ENCODE assay signal across 8 mouse cellular contexts in genomic region chr9:63398611-63399462, GRCm38 (mm10). TPM values are rescaled to one million over a fixed set of nuclear protein-coding genes. Genes with fewer than 3 reads are reported as not detected.
A peak's percentile ranks its signal among the peaks of the same experiment; 100 is the strongest.
DNase-seq lines count a peak whose midpoint lies in the region; ATAC-seq and TF ChIP-seq lines count a peak whose summit lies in the region.

Gene 2300009A05Rik, minus strand, starts transcription at chr9:63399246.

- DNase-seq in B cell, adult 2 months, result peak; percentile 97 to 98
- DNase-seq in brain, adult 2 months (ENCODE audit: low read depth, low spot score), result peak; percentile 97
- peak; percentile 90 for DNase-seq in kidney, postnatal 0 days (ENCODE audit: low spot score)
- peak; percentile 97 for DNase-seq in liver, embryonic 11.5 days (ENCODE audit: low spot score)
- DNase-seq in naive thymus-derived CD4-positive, alpha-beta T cell, adult 2 months (ENCODE audit: low read depth), result peak; percentile 95

- TF ChIP-seq CTCF in kidney, postnatal 0 days (IDR thresholded peaks at IDR 0.05; ENCODE audit: low read depth), result no peak

- peak within 1 kb of the TSS; percentile 89 for H3K9ac ChIP-seq in heart, embryonic 11.5 days (ENCODE audit: low read depth, low read length)
- H3K9ac ChIP-seq in kidney, postnatal 0 days (ENCODE audit: low read depth, low read length), result peak within 1 kb of the TSS; percentile 70
- peak within 1 kb of the TSS; percentile 87 for H3K9ac ChIP-seq in liver, embryonic 11.5 days (ENCODE audit: low read depth, low read length)
- peak within 1 kb of the TSS; percentile 87 for H3K9ac ChIP-seq in stomach, embryonic 14.5 days (replicated peaks; ENCODE audit: low read depth, low read length)

- H3K36me3 ChIP-seq in heart, embryonic 11.5 days (ENCODE audit: control insufficient read depth, insufficient read depth, low read length), result no peaks in the 10 kb centered on the region
- no peaks in the 10 kb centered on the region for H3K36me3 ChIP-seq in kidney, postnatal 0 days (ENCODE audit: insufficient read depth, low read length)
- no peaks in the 10 kb centered on the region for H3K36me3 ChIP-seq in liver, embryonic 11.5 days (ENCODE audit: control insufficient read depth, insufficient read depth, low read length)
- H3K36me3 ChIP-seq in stomach, embryonic 14.5 days (ENCODE audit: control insufficient read depth, insufficient read depth, low read length), result no peaks in the 10 kb centered on the region

- no peaks in the 10 kb centered on the region for H3K9me3 ChIP-seq in heart, embryonic 11.5 days (replicated peaks; ENCODE audit: control insufficient read depth, low read length)
- H3K9me3 ChIP-seq in kidney, postnatal 0 days (replicated peaks; ENCODE audit: low read length), result no peaks in the 10 kb centered on the region
- H3K9me3 ChIP-seq in liver, embryonic 11.5 days (ENCODE audit: control insufficient read depth, low read length), result no peaks in the 10 kb centered on the region
- H3K9me3 ChIP-seq in stomach, embryonic 14.5 days (ENCODE audit: control insufficient read depth, low read depth, low read length), result no peaks in the 10 kb centered on the region

- H3K27me3 ChIP-seq in heart, embryonic 11.5 days (ENCODE audit: control insufficient read depth, insufficient read depth, low read length), result no peaks in the 10 kb centered on the region
- no peaks in the 10 kb centered on the region for H3K27me3 ChIP-seq in kidney, postnatal 0 days (ENCODE audit: insufficient read depth, low read length)
- H3K27me3 ChIP-seq in liver, embryonic 11.5 days (replicated peaks; ENCODE audit: control insufficient read depth, insufficient read depth, low read length), result no peaks in the 10 kb centered on the region
- H3K27me3 ChIP-seq in stomach, embryonic 14.5 days (ENCODE audit: control insufficient read depth, insufficient read depth, low read length), result no peaks in the 10 kb centered on the region

- peak within 1 kb of the TSS; percentile 68 for H3K4me2 ChIP-seq in heart, embryonic 11.5 days
- peak within 1 kb of the TSS; percentile 93 for H3K4me2 ChIP-seq in kidney, postnatal 0 days (ENCODE audit: low read length)
- peak within 1 kb of the TSS; percentile 94 for H3K4me2 ChIP-seq in liver, embryonic 11.5 days
- peak within 1 kb of the TSS; percentile 91 for H3K4me2 ChIP-seq in stomach, embryonic 14.5 days (replicated peaks; ENCODE audit: low read depth, low read length)

- H3K27ac ChIP-seq in heart, embryonic 11.5 days (ENCODE audit: low read depth, low read length), result peak within 1 kb of the TSS; percentile 96
- H3K27ac ChIP-seq in kidney, postnatal 0 days, result peak within 1 kb of the TSS; percentile 90
- H3K27ac ChIP-seq in liver, embryonic 11.5 days (ENCODE audit: low read depth, low read length), result peak within 1 kb of the TSS; percentile 87
- H3K27ac ChIP-seq in stomach, embryonic 14.5 days (ENCODE audit: low read length), result peak within 1 kb of the TSS; percentile 80

- peaks cover 9% of the 10 kb centered on the region for H3K4me1 ChIP-seq in heart, embryonic 11.5 days (ENCODE audit: control insufficient read depth, insufficient read depth, low read length)
- no peaks in the 10 kb centered on the region for H3K4me1 ChIP-seq in kidney, postnatal 0 days (replicated peaks; ENCODE audit: insufficient read depth, low read length)
- H3K4me1 ChIP-seq in liver, embryonic 11.5 days (replicated peaks; ENCODE audit: control insufficient read depth, insufficient read depth, low read length), result peaks cover 17% of the 10 kb centered on the region; the same call in 1 of the 2 replicates
- no peaks in the 10 kb centered on the region for H3K4me1 ChIP-seq in stomach, embryonic 14.5 days (ENCODE audit: control insufficient read depth, insufficient read depth, low read length)

- peak within 1 kb of the TSS; percentile 70 for H3K4me3 ChIP-seq in heart, embryonic 11.5 days (ENCODE audit: low read depth, low read length)
- peak within 1 kb of the TSS; percentile 72 for H3K4me3 ChIP-seq in kidney, postnatal 0 days (replicated peaks; ENCODE audit: low read depth, low read length)
- peak within 1 kb of the TSS; percentile 85 for H3K4me3 ChIP-seq in liver, embryonic 11.5 days (ENCODE audit: low read depth, low read length)
- peak within 1 kb of the TSS; percentile 91 for H3K4me3 ChIP-seq in stomach, embryonic 14.5 days (ENCODE audit: low read depth, low read length)

- peak; percentile 98 for ATAC-seq in erythroblast, adult 5-6 weeks (replicated peaks; ENCODE audit: low FRiP score, poor library complexity, severe bottlenecking)
- ATAC-seq in heart, embryonic 11.5 days (replicated peaks; ENCODE audit: insufficient number of reproducible peaks, low FRiP score, low TSS enrichment), result peak; percentile 98
- ATAC-seq in kidney, postnatal 0 days (replicated peaks; ENCODE audit: low FRiP score, low read depth), result peak; percentile 98
- ATAC-seq in liver, embryonic 11.5 days (replicated peaks; ENCODE audit: low FRiP score), result peak; percentile 99
- ATAC-seq in stomach, embryonic 14.5 days (ENCODE audit: insufficient number of reproducible peaks, insufficient read depth, low FRiP score, low read depth), result peak; percentile 99

- under 1% methylated on average over 69 of the region's 74 CpGs for WGBS in heart, embryonic 11.5 days (ENCODE audit: insufficient replicate concordance)
- WGBS in kidney, postnatal 0 days, result under 1% methylated on average over 69 of the region's 74 CpGs
- WGBS in liver, embryonic 11.5 days, result under 1% methylated on average over 73 of the region's 74 CpGs
- WGBS in stomach, embryonic 14.5 days, result under 1% methylated on average over 59 of the region's 74 CpGs

RNA-seq across cellular contexts. Expression of gene 2300009A05Rik, which starts in this region (rescaled TPM):
- 6.1 TPM in 1 of 2 replicates, not detected in the other for total RNA-seq in erythroblast, adult 5-6 weeks (2015; ENCODE audit: low replicate concordance)
- 0.43 and 0.70 TPM in 2 replicates for total RNA-seq in erythroblast, adult 5-6 weeks (2017; ENCODE audit: low replicate concordance)
- polyA plus RNA-seq in heart, embryonic 11.5 days (2014; fragmentation: Nextera tagmentation; extraction: Ambion mirVana), result 52.3 and 55.6 TPM in 2 replicates
- polyA plus RNA-seq in kidney, postnatal 0 days (2015; fragmentation: Nextera tagmentation; extraction: Ambion mirVana), result 113 and 127 TPM in 2 replicates
- 39.8 and 41.5 TPM in 2 replicates for polyA plus RNA-seq in liver, embryonic 11.5 days (2014; fragmentation: Nextera tagmentation; extraction: Ambion mirVana)
- 49.5 and 50.6 TPM in 2 replicates for polyA plus RNA-seq in stomach, embryonic 14.5 days (2014; fragmentation: Nextera tagmentation; extraction: Ambion mirVana)

Comparison
In these comparisons a context has a peak if more than half of its experiments do, and no peak if none do; other contexts are left out.
1. Peak in every context shown above with its lines: DNase-seq, ATAC-seq, H3K4me3 ChIP-seq and H3K27ac ChIP-seq.